Mouse (Mus musculus) bone marrow, adult 2 months (tissue): Measurements from ENCODE around the gene Acap2.

ENCODE experiments used
- CTCF ChIP-seq: fragments of 200-500 bp; IDR thresholded peaks from 2 replicates; pipeline ENCODE4 v1.5.1; 2011; ENCODE audit warnings: low read length, control low read depth; ENCODE audit not compliant: control insufficient read depth, insufficient read depth
- POLR2A ChIP-seq: fragments of 200-500 bp; IDR thresholded peaks from 2 replicates; pipeline ENCODE4 v1.6.1; 2011; ENCODE audit warnings: low read depth, mild to moderate bottlenecking, control low read depth, low read length, borderline replicate concordance; ENCODE audit not compliant: control insufficient read depth

DNA sequence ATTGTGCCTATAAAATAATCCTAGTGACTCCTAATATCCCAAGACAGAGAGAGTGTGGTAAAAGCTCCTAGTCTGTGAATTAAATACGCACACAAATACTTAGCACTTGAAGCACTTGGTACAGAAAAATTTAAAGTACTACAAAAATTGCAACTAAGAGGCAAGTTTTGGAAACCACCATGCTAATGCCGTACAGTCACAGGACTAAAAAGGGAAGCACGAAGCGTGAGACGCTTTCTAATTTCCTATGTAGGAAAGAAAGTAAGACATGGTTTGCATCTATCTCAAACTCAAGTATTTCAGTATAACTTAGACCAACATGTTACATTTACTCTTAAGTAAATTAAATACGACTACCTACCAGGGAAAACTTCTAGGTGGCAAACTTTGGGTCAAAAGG lies 79.4 kb downstream of the Acap2 start:
- TF ChIP-seq CTCF (no peak), POLR2A (no peak)
